Mouse (Mus musculus) ES-E14 (cell line): ENCODE measurements around the gene Pnpla1. TPM values are rescaled to one million over a fixed set of nuclear protein-coding genes. Genes with fewer than 3 reads are reported as not detected.
"Not testable (repeated sequence)": the region's sequence is repeated elsewhere in the genome, so short reads cannot be mapped to it uniquely, and the experiment has no call there.

ENCODE experiments used
- DNase-seq: peaks from one replicate; pipeline ENCODE4 v3.0.0-alpha.2; 2013; ENCODE audit warnings: low read depth, low spot score
- H3K27ac ChIP-seq: 2 replicates; pipeline ENCODE4 v1.5.1; 2012; ENCODE audit warnings: low read depth, mild to moderate bottlenecking, low read length, moderate library complexity, mixed read lengths; ENCODE audit not compliant: poor library complexity, insufficient read depth, severe bottlenecking
- H3K36me3 ChIP-seq: 2 replicates; pipeline ENCODE4 v1.6.1; 2012; ENCODE audit warnings: mild to moderate bottlenecking, low read length, moderate library complexity, mixed read lengths; ENCODE audit not compliant: control insufficient read depth, poor library complexity, insufficient read depth, severe bottlenecking
- H3K4me1 ChIP-seq, 2 experiments: fragments of 150-350 bp in 1 of 2; sonication (generic) in 1 of 2; 2 replicates each; pipeline ENCODE4 v1.6.1; 2012; ENCODE audit warnings: low read length in 2 of 2, mild to moderate bottlenecking in 1 of 2, mixed read lengths in 1 of 2; ENCODE audit not compliant: control insufficient read depth in 2 of 2, insufficient read depth in 2 of 2, poor library complexity in 1 of 2
- H3K4me3 ChIP-seq, 2 experiments: fragments of 150-350 bp in 1 of 2; sonication (generic) in 1 of 2; 2 replicates each; pipeline ENCODE4 v1.5.1; 2012; ENCODE audit warnings: low read length in 2 of 2, low read depth in 1 of 2, mild to moderate bottlenecking in 1 of 2, mixed read lengths in 1 of 2; ENCODE audit not compliant: insufficient read depth in 1 of 2, poor library complexity in 1 of 2, severe bottlenecking in 1 of 2
- H3K9ac ChIP-seq: 2 replicates; pipeline ENCODE4 v1.6.1; 2012; ENCODE audit warnings: low read depth, mild to moderate bottlenecking, low read length, mixed read lengths; ENCODE audit not compliant: poor library complexity, insufficient read depth, severe bottlenecking
- H3K9me3 ChIP-seq: fragments of 150-350 bp; sonication (generic); 2 replicates; pipeline ENCODE4 v1.6.1; 2012; ENCODE audit warnings: low read depth, mild to moderate bottlenecking, low read length; ENCODE audit not compliant: control insufficient read depth, insufficient read depth
- CHD2 ChIP-seq: IDR thresholded peaks from 2 replicates; pipeline ENCODE4 v1.6.1; 2014; ENCODE audit warnings: mild to moderate bottlenecking, low read depth, low read length, inconsistent platforms
- HCFC1 ChIP-seq: IDR thresholded peaks from 2 replicates; pipeline ENCODE4 v1.6.1; 2012; ENCODE audit warnings: low read length, inconsistent platforms, borderline replicate concordance; ENCODE audit not compliant: insufficient read depth
- MAFK ChIP-seq: IDR thresholded peaks from 2 replicates; pipeline ENCODE4 v1.6.1; 2014; ENCODE audit warnings: mild to moderate bottlenecking, low read depth, low read length, inconsistent platforms; ENCODE audit not compliant: insufficient read depth
- ZC3H11A ChIP-seq: IDR thresholded peaks from 2 replicates; pipeline ENCODE4 v1.6.1; 2012; ENCODE audit warnings: low read depth, mild to moderate bottlenecking, inconsistent platforms, low read length, borderline replicate concordance
- ZNF384 ChIP-seq: IDR thresholded peaks from 2 replicates; pipeline ENCODE4 v1.6.1; 2012; ENCODE audit warnings: low read depth, low read length, inconsistent platforms
- in situ Hi-C, 2 experiments: fragments of 600-800 bp; cut with MboI; formaldehyde crosslinking; loops; one replicate each; pipeline ENCODE4 v1.15.1; 2025; ENCODE audit warnings: low sequenced_read_pairs in 2 of 2, inconsistent platforms in 1 of 2; ENCODE audit not compliant: unreplicated experiment in 2 of 2
- total RNA-seq: library from RNA; depleted of rRNA; stranded (reverse); fragments of 300-350 nt; gene quantifications from 2 replicates; pipeline ENCODE4 v1.2.3, GENCODE M21; 2012

Gene Pnpla1
- total RNA-seq, 1 experiment: 0.27 TPM

GRCm38 (mm10) chr17:28815384-28816004 is 42.7 kb upstream of the Pnpla1 start:
- no peak overlapping the region for H3K9ac ChIP-seq
- peaks cover 52% of the 10 kb centered on the region for H3K36me3 ChIP-seq
- no peak for DNase-seq
- 0 out of 4 replicates have a peak, but pooled peaks cover 0 to 2% of the 10 kb centered on the region in 2 experiments for H3K4me1 ChIP-seq
- TF ChIP-seq CHD2: no peak
- no peak for TF ChIP-seq HCFC1
- no peak for TF ChIP-seq MAFK
- no peak for TF ChIP-seq ZC3H11A
- H3K4me3 ChIP-seq: no peak overlapping the region
- no peak overlapping the region for H3K27ac ChIP-seq
- H3K9me3 ChIP-seq: no peaks in the 10 kb centered on the region
- in situ Hi-C loops: no loop called here

- H3K36me3 ChIP-seq: peaks cover 53% of the 10 kb centered on the region
- DNase-seq, H3K4me1 ChIP-seq, H3K9ac ChIP-seq, in situ Hi-C loops, H3K27ac ChIP-seq, H3K9me3 ChIP-seq, H3K4me3 ChIP-seq: not testable (repeated sequence)
- peak; percentile 75 for TF ChIP-seq ZNF384
Measured at GRCm38 (mm10) chr17:28816326-28816725, 41.9 kb upstream of the Pnpla1 start.

GRCm38 (mm10) chr17:28816875-28817811 is 41.1 kb upstream of the Pnpla1 start:
- TF ChIP-seq ZC3H11A: no peak
- no peak for TF ChIP-seq MAFK
- TF ChIP-seq HCFC1: no peak
- TF ChIP-seq CHD2: no peak
- no peak for TF ChIP-seq ZNF384
- Histone ChIP-seq H3K27ac (no peak overlapping the region), H3K4me3 (no peak overlapping the region), H3K36me3 (peaks cover 58% of the 10 kb centered on the region), H3K9ac (no peak overlapping the region), H3K4me1 (no peaks in the 10 kb centered on the region), H3K9me3 (no peaks in the 10 kb centered on the region)
- in situ Hi-C loops: no loop called here
- no peak for DNase-seq

GRCm38 (mm10) chr17:28820189-28820588 is 38.0 kb upstream of the Pnpla1 start:
- no peak overlapping the region for H3K9ac ChIP-seq
- H3K4me3 ChIP-seq: no peak overlapping the region
- in situ Hi-C loops: no loop called here
- no peak for TF ChIP-seq MAFK
- H3K36me3 ChIP-seq: peaks cover 76% of the 10 kb centered on the region
- no peaks in the 10 kb centered on the region for H3K9me3 ChIP-seq
- H3K4me1 ChIP-seq: 0 out of 4 replicates have a peak, but pooled peaks cover 0 to 2% of the 10 kb centered on the region in 2 experiments
- no peak overlapping the region for H3K27ac ChIP-seq
- DNase-seq: peak; percentile 28
